Mouse (Mus musculus) olfactory bulb, adult 2 months (tissue): ENCODE measurements around the gene Lingo2.

Source experiments
- CTCF ChIP-seq: fragments of 200-500 bp; IDR thresholded peaks from 2 replicates; pipeline ENCODE4 v1.5.1; 2012; ENCODE audit warnings: low read depth, mild to moderate bottlenecking, low read length, moderate library complexity; ENCODE audit not compliant: insufficient read depth
- POLR2A ChIP-seq: fragments of 200-500 bp; IDR thresholded peaks from 2 replicates; pipeline ENCODE4 v1.6.1; 2012; ENCODE audit warnings: mild to moderate bottlenecking, low read depth, low read length, moderate library complexity; ENCODE audit not compliant: insufficient read depth

DNA sequence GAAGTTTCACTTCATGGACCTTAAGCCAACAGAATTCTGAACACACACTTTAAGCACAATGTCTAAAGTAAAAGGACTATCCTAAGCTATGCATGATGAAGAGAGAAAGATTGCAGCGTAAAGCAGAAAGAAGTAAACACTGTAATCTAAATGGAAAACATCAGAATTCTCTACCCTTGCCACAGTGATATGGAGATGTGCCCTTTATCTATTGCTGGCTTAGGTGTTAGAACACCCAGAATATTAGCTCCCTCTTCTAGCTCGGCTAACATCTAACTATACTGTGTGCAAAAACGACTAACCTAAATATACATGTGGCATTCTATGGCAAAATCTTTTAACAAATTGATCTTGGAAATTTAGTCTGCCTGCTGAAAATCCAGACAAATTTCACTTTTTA lies 252.7 kb downstream of the Lingo2 start:
- TF ChIP-seq CTCF (no peak), POLR2A (no peak)
